Mouse (Mus musculus): ENCODE data around the gene Lrrk2.
A peak's percentile ranks its signal among the peaks of the same experiment; 100 is the strongest.

Lrrk2 gene

GRCm38 (mm10) chr15:91690648-91691047 lies 17.7 kb downstream of the Lrrk2 start:
- DNase-seq: no peak

- no peak for DNase-seq
Measured at GRCm38 (mm10) chr15:91693051-91693450, 20.1 kb downstream of the Lrrk2 start.

GRCm38 (mm10) chr15:91693856-91694255 lies 20.9 kb downstream of the Lrrk2 start:
- DNase-seq: no peak

- DNase-seq: no peak
Measured at GRCm38 (mm10) chr15:91700841-91701240, 27.9 kb downstream of the Lrrk2 start.

- DNase-seq: peak; percentile 59 to 73
Measured at GRCm38 (mm10) chr15:91702991-91703715, 30.2 kb downstream of the Lrrk2 start.

GRCm38 (mm10) chr15:91704091-91704490 lies 31.1 kb downstream of the Lrrk2 start:
- DNase-seq: no peak

GRCm38 (mm10) chr15:91709207-91710130 lies 36.5 kb downstream of the Lrrk2 start:
- no peak for DNase-seq

GRCm38 (mm10) chr15:91735216-91735922 lies 62.4 kb downstream of the Lrrk2 start:
- no peak for DNase-seq

GRCm38 (mm10) chr15:91736791-91737533 lies 64.0 kb downstream of the Lrrk2 start:
- peak; percentile 35 to 62 for DNase-seq

- DNase-seq: no peak
Measured at GRCm38 (mm10) chr15:91738808-91739207, 65.8 kb downstream of the Lrrk2 start.

GRCm38 (mm10) chr15:91745501-91745900 lies 72.5 kb downstream of the Lrrk2 start:
- DNase-seq: no peak

- DNase-seq: peak in 1 of 2 experiments; percentile 18
Measured at GRCm38 (mm10) chr15:91752111-91752510, 79.1 kb downstream of the Lrrk2 start.

- no peak for DNase-seq
Measured at GRCm38 (mm10) chr15:91753378-91754080, 80.6 kb downstream of the Lrrk2 start.

GRCm38 (mm10) chr15:91754546-91754945 lies 81.6 kb downstream of the Lrrk2 start:
- DNase-seq: peak; percentile 24 to 53

GRCm38 (mm10) chr15:91755756-91756155 lies 82.8 kb downstream of the Lrrk2 start:
- DNase-seq: no peak

- no peak for DNase-seq
Measured at GRCm38 (mm10) chr15:91772041-91772440, 99.1 kb downstream of the Lrrk2 start.

- DNase-seq: no peak
Measured at GRCm38 (mm10) chr15:91779166-91779565, 106.2 kb downstream of the Lrrk2 start.

- DNase-seq: peak in 1 of 2 experiments; percentile 43
Measured at GRCm38 (mm10) chr15:91781172-91781571, 108.2 kb downstream of the Lrrk2 start.

- no peak for DNase-seq
Measured at GRCm38 (mm10) chr15:91788338-91788737, 115.4 kb downstream of the Lrrk2 start.

- no peak for DNase-seq
Measured at GRCm38 (mm10) chr15:91806463-91806862, 133.5 kb downstream of the Lrrk2 start.

- DNase-seq: no peak
Measured at GRCm38 (mm10) chr15:91835319-91835718, 162.3 kb downstream of the Lrrk2 start.

- DNase-seq: no peak
Measured at GRCm38 (mm10) chr15:91837965-91838364, 165.0 kb downstream of the Lrrk2 start, which contains the start of gene Smgc. TSS of gene Smgc (plus strand) at chr15:91838265.
